Mouse (Mus musculus): Measurements from ENCODE around the gene Vmn2r72.

DNA sequence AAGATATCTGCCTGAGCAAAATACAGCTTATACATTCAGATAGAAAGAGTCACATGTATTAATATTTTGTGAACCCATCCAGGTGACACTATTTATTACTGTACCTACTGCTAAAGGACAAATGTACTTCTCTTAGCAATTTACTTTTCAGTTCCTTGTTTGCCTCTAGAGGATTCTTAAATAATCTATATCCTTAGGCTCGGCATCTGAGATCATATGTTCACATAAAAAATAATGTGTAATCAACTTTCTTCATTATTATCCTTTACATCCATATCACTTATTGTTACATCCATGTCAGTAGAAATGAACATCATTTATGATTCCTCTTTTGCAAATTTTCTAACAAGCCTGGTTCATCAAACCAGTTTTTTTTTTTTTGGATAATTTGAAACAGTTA, at the start of gene Vmn2r72:
- TF ChIP-seq POLR2A (IDR thresholded peaks at IDR 0.05; ENCODE audit: insufficient read depth, low read length) = no peak
- no peak for TF ChIP-seq CTCF (IDR thresholded peaks at IDR 0.05; ENCODE audit: low read depth, low read length)
- no peak for TF ChIP-seq EP300 (IDR thresholded peaks at IDR 0.05; ENCODE audit: insufficient read depth, low read depth, low read length)

Data from ES-Bruce4 (cell line).